Mouse (Mus musculus) E14TG2a.4 (cell line): ENCODE measurements around the gene Slc25a3.

ENCODE experiments used
- CTCF ChIP-seq: conservative IDR thresholded peaks from 2 replicates; pipeline ENCODE4 v1.5.1; 2014; ENCODE audit warnings: low read length
- POU5F1 ChIP-seq: IDR thresholded peaks from 2 replicates; pipeline ENCODE4 v1.6.1; 2014; ENCODE audit warnings: low read length, borderline replicate concordance

DNA sequence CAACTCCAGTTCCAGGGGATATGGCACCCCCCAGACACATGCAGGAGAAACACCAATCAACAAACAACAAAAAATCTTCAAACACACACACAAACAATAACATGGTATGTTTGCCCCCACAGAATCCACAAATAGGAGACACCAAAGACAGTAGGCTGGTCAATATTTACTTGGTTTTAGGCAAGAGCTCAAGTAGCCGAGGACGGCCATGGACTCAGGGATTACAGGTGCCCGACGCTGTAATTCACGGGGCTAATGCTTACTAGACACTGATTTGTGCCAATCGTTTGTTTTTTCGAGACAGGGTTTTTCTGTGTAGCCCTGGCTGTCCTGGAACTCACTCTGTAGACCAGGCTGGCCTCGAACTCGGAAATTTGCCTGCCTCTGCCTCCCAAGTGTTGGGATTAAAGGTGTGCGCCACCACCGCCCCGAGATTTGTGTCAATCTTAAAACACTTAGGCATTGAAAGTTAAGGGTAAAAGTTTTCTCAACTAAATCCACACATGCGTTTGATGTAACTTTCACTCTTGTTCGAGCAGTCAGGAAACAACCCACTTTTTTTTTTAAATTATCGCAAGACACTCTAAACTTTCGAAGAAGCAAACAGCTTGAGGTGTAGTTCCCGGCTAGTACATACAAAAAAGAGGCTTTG lies 45.7 kb upstream of the Slc25a3 start:
- no peak for TF ChIP-seq CTCF
- TF ChIP-seq POU5F1, result no peak
